Mouse (Mus musculus): ENCODE results near the gene Nubp2.

GRCm38 (mm10) chr17:24841133-24841532 lies 45.0 kb downstream of the Nubp2 start:
- TF ChIP-seq JUND (conservative IDR thresholded peaks at IDR 0.05; ENCODE audit: low read depth, low read length) (no peak), POLR2AphosphoS2 (IDR thresholded peaks at IDR 0.05; ENCODE audit: low read depth, low read length) (no peak), CTCF (conservative IDR thresholded peaks at IDR 0.05 in 1 of 2, IDR thresholded peaks at IDR 0.05 in 1 of 2; ENCODE audit: low read depth in 2 of 2, low read length in 2 of 2) (peak; percentile 38 to 79; a peak in 3 of 4 replicates), EP300 (IDR thresholded peaks at IDR 0.05; ENCODE audit: low read length) (no peak), NELFE (IDR thresholded peaks at IDR 0.05; ENCODE audit: low read depth, low read length) (no peak), HCFC1 (IDR thresholded peaks at IDR 0.05; ENCODE audit: low read depth, low read length) (no peak), IRF4 (IDR thresholded peaks at IDR 0.05; ENCODE audit: low read depth, low read length) (no peak), POLR2A (IDR thresholded peaks at IDR 0.05; ENCODE audit: low read depth, low read length) (no peak)
